Mouse (Mus musculus) splenic B cell, adult 2 months (primary cell): ENCODE data around the gene Rabac1.

ENCODE experiments used
- DNase-seq: peaks from one replicate; pipeline ENCODE4 v3.0.0-alpha.2; 2011; ENCODE audit warnings: low read depth, low spot score
- H3K27me3 ChIP-seq: 2 replicates; pipeline ENCODE4 v1.6.1; 2012; ENCODE audit warnings: mild to moderate bottlenecking, low read length, moderate library complexity, mixed read lengths; ENCODE audit not compliant: control insufficient read depth, poor library complexity, insufficient read depth, severe bottlenecking
- H3K36me3 ChIP-seq: 2 replicates; pipeline ENCODE4 v1.6.1; 2012; ENCODE audit warnings: mild to moderate bottlenecking, low read length, moderate library complexity, mixed read lengths; ENCODE audit not compliant: control insufficient read depth, poor library complexity, insufficient read depth, severe bottlenecking

Rabac1 gene

DNA sequence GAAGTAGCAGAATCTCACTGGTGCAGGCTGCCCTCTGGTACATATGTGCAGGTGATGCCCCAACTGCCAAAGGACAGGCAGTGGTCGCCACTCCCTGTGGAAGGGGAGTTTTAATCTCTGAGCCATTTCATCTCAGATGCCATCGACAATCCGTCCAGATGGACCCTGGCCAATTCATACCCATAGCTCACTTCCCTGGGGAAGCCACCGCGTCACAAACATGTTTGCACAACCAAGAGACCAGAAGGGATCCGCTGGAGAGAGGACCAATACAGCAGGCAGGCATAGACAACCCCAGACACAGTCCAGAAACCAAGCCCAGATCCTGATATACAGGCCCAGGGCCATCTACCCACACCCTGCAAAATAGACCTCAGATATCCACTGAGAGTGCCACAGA, 42.1 kb downstream of the Rabac1 start:
- Histone ChIP-seq H3K27me3 (no peaks in the 10 kb centered on the region), H3K36me3 (peaks cover 8% of the 10 kb centered on the region)
- DNase-seq: no peak
